Mouse (Mus musculus): ENCODE data around the gene Gm11559. TPM values are rescaled to one million over a fixed set of nuclear protein-coding genes. Genes with fewer than 3 reads are reported as not detected.
A peak's percentile ranks its signal among the peaks of the same experiment; 100 is the strongest.
"Not testable (repeated sequence)": the region's sequence is repeated elsewhere in the genome, so short reads cannot be mapped to it uniquely, and the experiment has no call there.

Gm11559 gene
- not detected in 2 replicates for polyA plus RNA-seq (2015; fragmentation: Nextera tagmentation; extraction: Ambion mirVana)

- H3K36me3 ChIP-seq (ENCODE audit: control insufficient read depth, insufficient read depth, low read length); H3K27me3 ChIP-seq (ENCODE audit: control insufficient read depth, insufficient read depth, low read depth, low read length); H3K27ac ChIP-seq (ENCODE audit: low read length); ATAC-seq; H3K4me3 ChIP-seq (ENCODE audit: low read depth, low read length); H3K9ac ChIP-seq (ENCODE audit: low read depth, low read length); H3K4me1 ChIP-seq (ENCODE audit: control insufficient read depth, insufficient read depth, low read length); H3K4me2 ChIP-seq (ENCODE audit: low read length); H3K9me3 ChIP-seq (replicated peaks; ENCODE audit: control insufficient read depth, low read length, poor library complexity, severe bottlenecking): not testable (repeated sequence)
- WGBS, result 70% methylated on average over 1 of the region's 1 CpGs
Observed at GRCm38 (mm10) chr11:99864176-99864575, at the start of gene Gm11559. Gm11559 (plus strand) TSS chr11:99864476.

- not testable (repeated sequence) for H3K36me3 ChIP-seq (ENCODE audit: control insufficient read depth, insufficient read depth, low read length); H3K27me3 ChIP-seq (ENCODE audit: control insufficient read depth, insufficient read depth, low read depth, low read length); H3K4me2 ChIP-seq (ENCODE audit: low read length); H3K4me3 ChIP-seq (ENCODE audit: low read depth, low read length); H3K27ac ChIP-seq (ENCODE audit: low read length); H3K4me1 ChIP-seq (ENCODE audit: control insufficient read depth, insufficient read depth, low read length); H3K9ac ChIP-seq (ENCODE audit: low read depth, low read length); ATAC-seq; H3K9me3 ChIP-seq (replicated peaks; ENCODE audit: control insufficient read depth, low read length, poor library complexity, severe bottlenecking)
- WGBS, result 93% methylated on average over 2 of the region's 2 CpGs
Observed at GRCm38 (mm10) chr11:99815566-99815965, 48.7 kb upstream of the Gm11559 start, which contains the start of gene Gm11564. Gm11564 (minus strand) TSS chr11:99815666.

GRCm38 (mm10) chr11:99837966-99838365, 26.3 kb upstream of the Gm11559 start, which contains the start of gene 2300003K06Rik:
2300003K06Rik (minus strand) TSS chr11:99838066.
- no peaks in the 10 kb centered on the region for H3K36me3 ChIP-seq (ENCODE audit: control insufficient read depth, insufficient read depth, low read length)
- no peak for ATAC-seq
- H3K4me2 ChIP-seq (ENCODE audit: low read length), result no peak within 1 kb of the TSS
- 79% methylated on average over 1 of the region's 1 CpGs for WGBS
- H3K27ac ChIP-seq (ENCODE audit: low read length), result no peak within 1 kb of the TSS
- no peak within 1 kb of the TSS for H3K4me3 ChIP-seq (ENCODE audit: low read depth, low read length)
- no peaks in the 10 kb centered on the region for H3K9me3 ChIP-seq (replicated peaks; ENCODE audit: control insufficient read depth, low read length, poor library complexity, severe bottlenecking)
- no peak within 1 kb of the TSS for H3K9ac ChIP-seq (ENCODE audit: low read depth, low read length)
- H3K27me3 ChIP-seq (ENCODE audit: control insufficient read depth, insufficient read depth, low read depth, low read length), result no peaks in the 10 kb centered on the region
- no peaks in the 10 kb centered on the region for H3K4me1 ChIP-seq (ENCODE audit: control insufficient read depth, insufficient read depth, low read length)

- no peaks in the 10 kb centered on the region for H3K27me3 ChIP-seq (ENCODE audit: control insufficient read depth, insufficient read depth, low read depth, low read length)
- ATAC-seq, result no peak
- no peaks in the 10 kb centered on the region for H3K9me3 ChIP-seq (replicated peaks; ENCODE audit: control insufficient read depth, low read length, poor library complexity, severe bottlenecking)
- H3K4me3 ChIP-seq (ENCODE audit: low read depth, low read length), result no peak overlapping the region
- no peaks in the 10 kb centered on the region for H3K36me3 ChIP-seq (ENCODE audit: control insufficient read depth, insufficient read depth, low read length)
- no peak overlapping the region for H3K4me2 ChIP-seq (ENCODE audit: low read length)
- no peak overlapping the region for H3K9ac ChIP-seq (ENCODE audit: low read depth, low read length)
- no peaks in the 10 kb centered on the region for H3K4me1 ChIP-seq (ENCODE audit: control insufficient read depth, insufficient read depth, low read length)
- 75% methylated on average over 1 of the region's 1 CpGs for WGBS
- H3K27ac ChIP-seq (ENCODE audit: low read length), result no peak overlapping the region
Observed at GRCm38 (mm10) chr11:99842185-99842584, 22.1 kb upstream of the Gm11559 start.

- Histone ChIP-seq H3K27ac (ENCODE audit: low read length) (no peak overlapping the region), H3K9me3 (replicated peaks; ENCODE audit: control insufficient read depth, low read length, poor library complexity, severe bottlenecking) (no peaks in the 10 kb centered on the region), H3K4me1 (ENCODE audit: control insufficient read depth, insufficient read depth, low read length) (no peaks in the 10 kb centered on the region), H3K9ac (ENCODE audit: low read depth, low read length) (no peak overlapping the region), H3K4me2 (ENCODE audit: low read length) (no peak overlapping the region), H3K27me3 (ENCODE audit: control insufficient read depth, insufficient read depth, low read depth, low read length) (no peaks in the 10 kb centered on the region), H3K36me3 (ENCODE audit: control insufficient read depth, insufficient read depth, low read length) (no peaks in the 10 kb centered on the region), H3K4me3 (ENCODE audit: low read depth, low read length) (no peak overlapping the region)
- 89% methylated on average over 2 of the region's 2 CpGs for WGBS
- no peak for ATAC-seq
Observed at GRCm38 (mm10) chr11:99846746-99847145, 17.5 kb upstream of the Gm11559 start.

GRCm38 (mm10) chr11:99851508-99851907, 12.8 kb upstream of the Gm11559 start, which contains the start of gene Krtap4-16:
Krtap4-16 (minus strand) TSS chr11:99851608.
- ATAC-seq, result no peak
- H3K27ac ChIP-seq (ENCODE audit: low read length), result no peak within 1 kb of the TSS
- no peaks in the 10 kb centered on the region for H3K9me3 ChIP-seq (replicated peaks; ENCODE audit: control insufficient read depth, low read length, poor library complexity, severe bottlenecking)
- no peaks in the 10 kb centered on the region for H3K27me3 ChIP-seq (ENCODE audit: control insufficient read depth, insufficient read depth, low read depth, low read length)
- no peak within 1 kb of the TSS for H3K4me2 ChIP-seq (ENCODE audit: low read length)
- H3K4me3 ChIP-seq (ENCODE audit: low read depth, low read length), result no peak within 1 kb of the TSS
- H3K36me3 ChIP-seq (ENCODE audit: control insufficient read depth, insufficient read depth, low read length), result no peaks in the 10 kb centered on the region
- H3K4me1 ChIP-seq (ENCODE audit: control insufficient read depth, insufficient read depth, low read length), result peaks cover 3% of the 10 kb centered on the region; the same call in 1 of the 2 replicates
- H3K9ac ChIP-seq (ENCODE audit: low read depth, low read length), result no peak within 1 kb of the TSS

- no peak overlapping the region for H3K4me3 ChIP-seq (ENCODE audit: low read depth, low read length)
- ATAC-seq, result 0 out of 2 replicates have a peak, but pooled peaks have one; percentile 42
- H3K9ac ChIP-seq (ENCODE audit: low read depth, low read length), result no peak overlapping the region
- no peaks in the 10 kb centered on the region for H3K36me3 ChIP-seq (ENCODE audit: control insufficient read depth, insufficient read depth, low read length)
- peaks cover 3% of the 10 kb centered on the region; the same call in 1 of the 2 replicates for H3K4me1 ChIP-seq (ENCODE audit: control insufficient read depth, insufficient read depth, low read length)
- H3K9me3 ChIP-seq (replicated peaks; ENCODE audit: control insufficient read depth, low read length, poor library complexity, severe bottlenecking), result no peaks in the 10 kb centered on the region
- no peak overlapping the region for H3K27ac ChIP-seq (ENCODE audit: low read length)
- H3K4me2 ChIP-seq (ENCODE audit: low read length), result no peak overlapping the region
- H3K27me3 ChIP-seq (ENCODE audit: control insufficient read depth, insufficient read depth, low read depth, low read length), result no peaks in the 10 kb centered on the region
- WGBS, result 62% methylated on average over 3 of the region's 3 CpGs
Observed at GRCm38 (mm10) chr11:99854121-99854520, 10.2 kb upstream of the Gm11559 start.

- H3K4me3 ChIP-seq (ENCODE audit: low read depth, low read length), result no peak within 1 kb of the TSS
- H3K27me3 ChIP-seq (ENCODE audit: control insufficient read depth, insufficient read depth, low read depth, low read length), result no peaks in the 10 kb centered on the region
- H3K27ac ChIP-seq (ENCODE audit: low read length), result no peak within 1 kb of the TSS
- no peak within 1 kb of the TSS for H3K4me2 ChIP-seq (ENCODE audit: low read length)
- H3K4me1 ChIP-seq (ENCODE audit: control insufficient read depth, insufficient read depth, low read length), result peaks cover 3% of the 10 kb centered on the region; the same call in 1 of the 2 replicates
- ATAC-seq, result no peak
- no peak within 1 kb of the TSS for H3K9ac ChIP-seq (ENCODE audit: low read depth, low read length)
- H3K36me3 ChIP-seq (ENCODE audit: control insufficient read depth, insufficient read depth, low read length), result no peaks in the 10 kb centered on the region
- 91% methylated on average over 2 of the region's 2 CpGs for WGBS
- no peaks in the 10 kb centered on the region for H3K9me3 ChIP-seq (replicated peaks; ENCODE audit: control insufficient read depth, low read length, poor library complexity, severe bottlenecking)
Observed at GRCm38 (mm10) chr11:99857617-99858016, 6.7 kb upstream of the Gm11559 start, which contains the start of gene Gm11568. Gm11568 (plus strand) TSS chr11:99857917.

GRCm38 (mm10) chr11:99858761-99859160, 5.5 kb upstream of the Gm11559 start:
- WGBS, result 71% methylated on average over 2 of the region's 2 CpGs
- no peak overlapping the region for H3K27ac ChIP-seq (ENCODE audit: low read length)
- no peaks in the 10 kb centered on the region for H3K9me3 ChIP-seq (replicated peaks; ENCODE audit: control insufficient read depth, low read length, poor library complexity, severe bottlenecking)
- no peak overlapping the region for H3K4me3 ChIP-seq (ENCODE audit: low read depth, low read length)
- H3K4me2 ChIP-seq (ENCODE audit: low read length), result no peak overlapping the region
- H3K4me1 ChIP-seq (ENCODE audit: control insufficient read depth, insufficient read depth, low read length), result peaks cover 3% of the 10 kb centered on the region; the same call in 1 of the 2 replicates
- ATAC-seq, result no peak
- no peaks in the 10 kb centered on the region for H3K27me3 ChIP-seq (ENCODE audit: control insufficient read depth, insufficient read depth, low read depth, low read length)
- H3K9ac ChIP-seq (ENCODE audit: low read depth, low read length), result no peak overlapping the region
- H3K36me3 ChIP-seq (ENCODE audit: control insufficient read depth, insufficient read depth, low read length), result no peaks in the 10 kb centered on the region
